8 mouse cellular contexts compared by ENCODE assay signal in the genomic region with DNA sequence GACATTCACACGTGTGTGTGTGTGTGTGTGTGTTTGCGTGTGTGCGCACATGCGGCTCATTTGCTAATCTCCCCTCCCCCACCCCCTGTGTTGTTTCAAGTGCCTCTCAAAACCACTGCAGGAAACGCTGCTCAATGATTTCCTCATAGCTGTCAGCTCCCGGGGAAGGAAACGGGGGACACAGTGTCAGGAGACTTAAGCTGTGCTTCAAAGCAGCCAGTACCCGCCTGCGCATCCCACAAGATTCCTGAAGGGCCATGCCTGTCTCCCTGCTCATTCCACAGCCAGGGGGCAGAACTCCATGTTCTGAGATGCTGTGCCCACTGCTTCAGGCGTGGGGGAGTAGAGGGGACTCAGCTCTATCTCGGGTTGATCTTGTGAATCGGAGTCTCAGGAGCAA. TPM values are rescaled to one million over a fixed set of nuclear protein-coding genes. Genes with fewer than 3 reads are reported as not detected.
A peak's percentile ranks its signal among the peaks of the same experiment; 100 is the strongest.
DNase-seq lines count a peak whose midpoint lies in the region; ATAC-seq and TF ChIP-seq lines count a peak whose summit lies in the region.
"Had no signal": no experiment of that assay in that cellular context is flagged by ENCODE, and none has a peak within 500 bp of the region (broad histone marks: within the 10 kb centered on the region; RNA-seq: fewer than 3 reads in every experiment).

No protein-coding gene starts in this region.

- no peak overlapping the region for H3K9ac ChIP-seq in liver, adult 2 months (ENCODE audit: low read depth, low read length)
- no peak overlapping the region for H3K9ac ChIP-seq in heart, postnatal 0 days (replicated peaks; ENCODE audit: low read depth, low read length)

- H3K4me1 ChIP-seq in liver, adult 2 months (ENCODE audit: control insufficient read depth, insufficient read depth, low read length), result no peaks in the 10 kb centered on the region
- H3K4me1 ChIP-seq in heart, postnatal 0 days (ENCODE audit: control insufficient read depth, insufficient read depth), result no peaks in the 10 kb centered on the region
- peaks cover 7% of the 10 kb centered on the region for H3K4me1 ChIP-seq in lung, adult 2 months (ENCODE audit: control insufficient read depth, insufficient read depth, low read length)

- H3K36me3 ChIP-seq in liver, adult 2 months (ENCODE audit: control insufficient read depth, insufficient read depth, low read length), result no peaks in the 10 kb centered on the region
- no peaks in the 10 kb centered on the region for H3K36me3 ChIP-seq in heart, postnatal 0 days (replicated peaks; ENCODE audit: control insufficient read depth, insufficient read depth, low read length)

- no peaks in the 10 kb centered on the region for H3K27me3 ChIP-seq in liver, adult 2 months (ENCODE audit: control insufficient read depth, insufficient read depth, low read length)
- H3K27me3 ChIP-seq in heart, postnatal 0 days (ENCODE audit: control insufficient read depth, insufficient read depth, low read length), result 0 out of 2 replicates have a peak, but pooled peaks cover 4% of the 10 kb centered on the region

- TF ChIP-seq CTCF in liver, adult 2 months (IDR thresholded peaks at IDR 0.05; ENCODE audit: low read depth, low read length), result peak; percentile 17; the same call in 1 of the 2 replicates
- peak; percentile 50 for TF ChIP-seq CTCF in heart, postnatal 0 days (IDR thresholded peaks at IDR 0.05; ENCODE audit: low read depth)
- peak; percentile 49 for TF ChIP-seq CTCF in lung, adult 2 months (IDR thresholded peaks at IDR 0.05; ENCODE audit: insufficient read depth, low read length)

- 51% methylated on average over 12 of the region's 12 CpGs for WGBS in liver, adult 2 months
- WGBS in heart, postnatal 0 days, result 30% methylated on average over 12 of the region's 12 CpGs
- WGBS in lung, adult 2 months, result 14% methylated on average over 12 of the region's 12 CpGs

- H3K27ac ChIP-seq in liver, adult 2 months (replicated peaks; ENCODE audit: insufficient read depth, low read depth, low read length), result no peak overlapping the region
- no peak overlapping the region for H3K27ac ChIP-seq in heart, postnatal 0 days (ENCODE audit: low read depth)

- no peak for TF ChIP-seq EP300 in heart, postnatal 0 days (IDR thresholded peaks at IDR 0.05; ENCODE audit: low read depth)

- H3K4me3 ChIP-seq in liver, adult 2 months (ENCODE audit: insufficient read depth, low read depth, low read length), result no peak overlapping the region
- no peak overlapping the region for H3K4me3 ChIP-seq in heart, postnatal 0 days (ENCODE audit: low read depth, low read length)
- peak overlapping the region; percentile 8 for H3K4me3 ChIP-seq in lung, adult 2 months (replicated peaks; ENCODE audit: extremely low read depth, low read depth, low read length)

- H3K4me2 ChIP-seq in heart, postnatal 0 days (ENCODE audit: low read depth, low read length), result peak overlapping the region; percentile 18; the same call in 1 of the 2 replicates

- H3K9me3 ChIP-seq in heart, postnatal 0 days (replicated peaks; ENCODE audit: control insufficient read depth, low read length), result no peaks in the 10 kb centered on the region

- no peak for DNase-seq in liver, adult 2 months (ENCODE audit: extremely low read depth, low read depth, low spot score)
- DNase-seq in liver, result no peak
- DNase-seq in c-Kit-positive CD71-negative TER-119-negative erythroid progenitor cells, embryonic 14.5 days (ENCODE audit: low read depth), result peak; percentile 23
- DNase-seq in heart, postnatal 0 days (ENCODE audit: low spot score), result peak; percentile 13
- DNase-seq in lung, adult 2 months, result peak; percentile 31
- DNase-seq in thymus, postnatal 4 days, result peak; percentile 41
- DNase-seq in cerebellum, postnatal 36 days, result no peak

- no peak for TF ChIP-seq POLR2A in liver, adult 2 months (IDR thresholded peaks at IDR 0.05; ENCODE audit: extremely low read depth, insufficient read depth, low read length)
- TF ChIP-seq POLR2A in lung, adult 2 months (IDR thresholded peaks at IDR 0.05; ENCODE audit: borderline replicate concordance, extremely low read depth, low read depth, low read length), result no peak

- peak; percentile 54; the same call in 1 of the 2 replicates for ATAC-seq in heart, postnatal 0 days (ENCODE audit: insufficient read depth, low read depth)

- no peaks in the 10 kb centered on the region for H3K79me2 ChIP-seq in liver, adult 2 months (ENCODE audit: control insufficient read depth, insufficient read depth, low read length)

RNA-seq across cellular contexts. Expression of a gene that starts 5.6 kb away (rescaled TPM):
- not detected in 2 replicates for total RNA-seq in liver, adult 2 months (2014; rRNA removed)
- polyA plus RNA-seq in liver, adult 2 months (2012; rRNA removed), result not detected in 2 replicates
- not detected in 2 replicates for total RNA-seq in heart, postnatal 0 days (2014; rRNA removed; ENCODE audit: low replicate concordance)
- not detected in 2 replicates for polyA plus RNA-seq in heart, postnatal 0 days (2015; fragmentation: Nextera tagmentation; extraction: Ambion mirVana)
- polyA plus RNA-seq in lung, adult 2 months (2012; rRNA removed), result not detected in 2 replicates

RNA-seq across cellular contexts. Expression of a gene that starts 7.5 kb away (rescaled TPM):
- not detected in 2 replicates for total RNA-seq in liver, adult 2 months (2014; rRNA removed)
- polyA plus RNA-seq in liver, adult 2 months (2012; rRNA removed), result not detected in 2 replicates
- not detected in 2 replicates for total RNA-seq in heart, postnatal 0 days (2014; rRNA removed; ENCODE audit: low replicate concordance)
- not detected in 2 replicates for polyA plus RNA-seq in heart, postnatal 0 days (2015; fragmentation: Nextera tagmentation; extraction: Ambion mirVana)
- 0.05 TPM in 1 of 2 replicates, not detected in the other for polyA plus RNA-seq in lung, adult 2 months (2012; rRNA removed)

RNA-seq across cellular contexts. Expression of a gene that starts 10.7 kb away (rescaled TPM):
- total RNA-seq in liver, adult 2 months (2014; rRNA removed), result not detected in 2 replicates
- polyA plus RNA-seq in liver, adult 2 months (2012; rRNA removed), result not detected in 2 replicates
- total RNA-seq in heart, postnatal 0 days (2014; rRNA removed; ENCODE audit: low replicate concordance), result not detected in 2 replicates
- not detected in 2 replicates for polyA plus RNA-seq in heart, postnatal 0 days (2015; fragmentation: Nextera tagmentation; extraction: Ambion mirVana)
- polyA plus RNA-seq in lung, adult 2 months (2012; rRNA removed), result not detected in 2 replicates
- polyA plus RNA-seq: limb, embryonic 14.5 days had no signal

RNA-seq across cellular contexts. Expression of a gene that starts 27.0 kb away (rescaled TPM):
- total RNA-seq in liver, adult 2 months (2014; rRNA removed), result not detected in 2 replicates
- not detected in 2 replicates for polyA plus RNA-seq in liver, adult 2 months (2012; rRNA removed)
- total RNA-seq in heart, postnatal 0 days (2014; rRNA removed; ENCODE audit: low replicate concordance), result not detected in 2 replicates
- not detected in 2 replicates for polyA plus RNA-seq in heart, postnatal 0 days (2015; fragmentation: Nextera tagmentation; extraction: Ambion mirVana)
- not detected in 2 replicates for polyA plus RNA-seq in lung, adult 2 months (2012; rRNA removed)

RNA-seq across cellular contexts. Expression of a gene that starts 29.0 kb away (rescaled TPM):
- total RNA-seq in liver, adult 2 months (2014; rRNA removed), result 3.3 and 3.6 TPM in 2 replicates
- polyA plus RNA-seq in liver, adult 2 months (2012; rRNA removed), result 1.1 and 1.2 TPM in 2 replicates
- total RNA-seq in heart, postnatal 0 days (2014; rRNA removed; ENCODE audit: low replicate concordance), result 26.6 and 30.4 TPM in 2 replicates
- polyA plus RNA-seq in heart, postnatal 0 days (2015; fragmentation: Nextera tagmentation; extraction: Ambion mirVana), result 19.9 and 20.8 TPM in 2 replicates
- polyA plus RNA-seq in lung, adult 2 months (2012; rRNA removed), result 11.2 and 15.3 TPM in 2 replicates

Comparison
In these comparisons a context has a peak if more than half of its experiments do, and no peak if none do; other contexts are left out.
1. DNase-seq: peak in c-Kit-positive CD71-negative TER-119-negative erythroid progenitor cells, embryonic 14.5 days (single experiment), heart, postnatal 0 days (single experiment), lung, adult 2 months (single experiment) and thymus, postnatal 4 days (single experiment); none in liver, adult 2 months (single experiment), liver (single experiment) and cerebellum, postnatal 36 days (0 of 2).
2. Peak in every context shown above with its lines, with median percentiles within 50 percentile points of each other: CTCF ChIP-seq.